Mouse (Mus musculus) erythroblast, embryonic 14.5 days (primary cell): ENCODE data around the gene Hist1h2ac.

Experiments
- GATA1 ChIP-seq: IDR thresholded peaks from 2 replicates; pipeline ENCODE4 v1.6.1; 2012; ENCODE audit warnings: low read length, inconsistent platforms, mixed read lengths
- TAL1 ChIP-seq: IDR thresholded peaks from 3 replicates; pipeline ENCODE4 v1.6.1; 2012; ENCODE audit warnings: low read length, inconsistent platforms, mixed read lengths

DNA sequence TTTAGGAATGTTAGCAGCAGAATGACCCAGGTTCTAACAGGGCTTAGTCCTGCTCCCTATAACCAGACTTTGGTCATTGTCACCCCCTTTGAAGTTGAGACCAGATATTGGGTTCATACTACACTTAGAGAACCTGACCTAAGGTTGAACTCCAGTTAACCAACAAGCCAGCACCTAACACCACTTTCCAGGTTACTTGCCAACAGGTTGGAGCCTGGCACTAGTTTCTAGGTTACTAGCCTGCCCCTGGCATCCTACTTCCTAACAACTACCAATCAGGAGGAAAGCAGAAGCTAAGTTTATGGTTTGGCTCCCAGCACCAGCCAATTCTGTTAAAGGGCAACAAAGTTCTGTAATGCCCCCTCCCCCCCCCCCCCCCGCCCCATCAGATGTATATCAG is 41.5 kb upstream of the Hist1h2ac start:
- no peak for TF ChIP-seq GATA1
- no peak for TF ChIP-seq TAL1
